Mouse (Mus musculus) embryonic facial prominence, embryonic 13.5 days (tissue): ENCODE results near the gene Grm4. TPM values are rescaled to one million over a fixed set of nuclear protein-coding genes. Genes with fewer than 3 reads are reported as not detected.

Experiments
- ATAC-seq: fragments of 200-750 bp; cut with Nextera tagmentation; 2 replicates; pipeline ENCODE4 v1.8.0; 2017; ENCODE audit warnings: low read depth; ENCODE audit not compliant: insufficient number of reproducible peaks, insufficient read depth, low FRiP score, low TSS enrichment
- H3K27ac ChIP-seq: fragments of 300-500 bp; sonication (generic); 2 replicates; pipeline ENCODE4 v1.5.1; 2015; ENCODE audit warnings: moderate library complexity, mild to moderate bottlenecking, inconsistent platforms
- H3K27me3 ChIP-seq: fragments of 300-500 bp; sonication (generic); 2 replicates; pipeline ENCODE4 v1.6.1; 2015; ENCODE audit warnings: mild to moderate bottlenecking, inconsistent platforms
- H3K36me3 ChIP-seq: fragments of 300-500 bp; sonication (generic); 2 replicates; pipeline ENCODE4 v1.6.1; 2015; ENCODE audit warnings: mild to moderate bottlenecking, inconsistent platforms
- H3K4me1 ChIP-seq: fragments of 300-500 bp; sonication (generic); 2 replicates; pipeline ENCODE4 v1.6.1; 2015; ENCODE audit warnings: inconsistent platforms
- H3K4me2 ChIP-seq: fragments of 300-500 bp; sonication (generic); 2 replicates; pipeline ENCODE4 v1.6.1; 2015; ENCODE audit warnings: moderate library complexity, mild to moderate bottlenecking, inconsistent platforms
- H3K4me3 ChIP-seq: fragments of 300-500 bp; sonication (generic); 2 replicates; pipeline ENCODE4 v1.5.1; 2015; ENCODE audit warnings: mild to moderate bottlenecking, inconsistent platforms
- H3K9ac ChIP-seq: fragments of 300-500 bp; sonication (generic); 2 replicates; pipeline ENCODE4 v1.6.1; 2015; ENCODE audit warnings: mild to moderate bottlenecking, inconsistent platforms
- H3K9me3 ChIP-seq: fragments of 300-500 bp; sonication (generic); 2 replicates; pipeline ENCODE4 v1.6.1; 2016; ENCODE audit warnings: inconsistent platforms
- WGBS: fragments of 180-500 bp; shearing (Covaris S2); methylation state at CpG from one replicate; pipeline ENCODE4 v1.1.7; 2015; ENCODE audit warnings: mixed read lengths; 5-methylcytosine and 5-hydroxymethylcytosine counted together
- polyA plus RNA-seq: library from polyadenylated mRNA; unstranded; fragments of >200 nt; fragmentation: Nextera tagmentation; extraction: Ambion mirVana; gene quantifications from 2 replicates; pipeline ENCODE4 v1.2.1, GENCODE M21; 2015

Gene Grm4
- polyA plus RNA-seq, 1 experiment from 2014 or later = 0.38 TPM

GRCm38 (mm10) chr17:27433179-27433680, 88.0 kb downstream of the Grm4 start:
- Histone ChIP-seq H3K4me2 (no peak overlapping the region), H3K4me1 (peaks cover 16% of the 10 kb centered on the region), H3K36me3 (no peaks in the 10 kb centered on the region), H3K4me3 (no peak overlapping the region), H3K27me3 (peaks cover 3% of the 10 kb centered on the region; the same call in 1 of the 2 replicates), H3K9me3 (peaks cover 5% of the 10 kb centered on the region; the same call in 1 of the 2 replicates), H3K9ac (no peak overlapping the region), H3K27ac (no peak overlapping the region)
- 41% methylated on average over 3 of the region's 3 CpGs for WGBS
- ATAC-seq = no peak

GRCm38 (mm10) chr17:27432145-27432650, 89.0 kb downstream of the Grm4 start:
- WGBS = 66% methylated on average over 9 of the region's 9 CpGs
- ATAC-seq = no peak
- H3K4me2 ChIP-seq = no peak overlapping the region
- H3K4me1 ChIP-seq = peaks cover 13% of the 10 kb centered on the region
- peaks cover 3% of the 10 kb centered on the region; the same call in 1 of the 2 replicates for H3K27me3 ChIP-seq
- H3K4me3 ChIP-seq = no peak overlapping the region
- H3K36me3 ChIP-seq = no peaks in the 10 kb centered on the region
- H3K27ac ChIP-seq = no peak overlapping the region
- peaks cover 11% of the 10 kb centered on the region; the same call in 1 of the 2 replicates for H3K9me3 ChIP-seq
- no peak overlapping the region for H3K9ac ChIP-seq

- WGBS = 88% methylated on average over 26 of the region's 26 CpGs
- Histone ChIP-seq H3K9ac (no peak overlapping the region), H3K27ac (no peak overlapping the region), H3K27me3 (peaks cover 3% of the 10 kb centered on the region; the same call in 1 of the 2 replicates), H3K9me3 (peaks cover 11% of the 10 kb centered on the region; the same call in 1 of the 2 replicates), H3K36me3 (no peaks in the 10 kb centered on the region), H3K4me1 (peaks cover 13% of the 10 kb centered on the region), H3K4me2 (no peak overlapping the region), H3K4me3 (no peak overlapping the region)
- ATAC-seq = no peak
Measured at GRCm38 (mm10) chr17:27431049-27431839, 90.0 kb downstream of the Grm4 start.

- no peaks in the 10 kb centered on the region for H3K27me3 ChIP-seq
- H3K36me3 ChIP-seq = no peaks in the 10 kb centered on the region
- whole genome bisulfite sequencing = 66% methylated on average over 9 of the region's 9 CpGs
- no peak overlapping the region for H3K4me3 ChIP-seq
- H3K4me2 ChIP-seq = no peak overlapping the region
- no peaks in the 10 kb centered on the region for H3K4me1 ChIP-seq
- no peak overlapping the region for H3K9ac ChIP-seq
- H3K27ac ChIP-seq = no peak overlapping the region
- H3K9me3 ChIP-seq = peaks cover 11% of the 10 kb centered on the region; the same call in 1 of the 2 replicates
- ATAC-seq = no peak
Measured at GRCm38 (mm10) chr17:27429757-27430156, 91.4 kb downstream of the Grm4 start.

GRCm38 (mm10) chr17:27425016-27425415, 96.2 kb downstream of the Grm4 start:
- H3K9me3 ChIP-seq = peaks cover 11% of the 10 kb centered on the region; the same call in 1 of the 2 replicates
- 89% methylated on average over 2 of the region's 2 CpGs for WGBS
- ATAC-seq = no peak

GRCm38 (mm10) chr17:27424356-27424755, 96.8 kb downstream of the Grm4 start:
- 73% methylated on average over 6 of the region's 6 CpGs for WGBS
- no peak for ATAC-seq
- no peak overlapping the region for H3K4me3 ChIP-seq
- peaks cover 22% of the 10 kb centered on the region for H3K4me1 ChIP-seq
- H3K9me3 ChIP-seq = peaks cover 11% of the 10 kb centered on the region; the same call in 1 of the 2 replicates
- H3K27ac ChIP-seq = no peak overlapping the region
- H3K4me2 ChIP-seq = no peak overlapping the region
- H3K27me3 ChIP-seq = no peaks in the 10 kb centered on the region
- no peak overlapping the region for H3K9ac ChIP-seq
- H3K36me3 ChIP-seq = no peaks in the 10 kb centered on the region

More at GRCm38 (mm10) chr17:27425016-27425415, 96.2 kb downstream of the Grm4 start:
- Histone ChIP-seq H3K27me3 (no peaks in the 10 kb centered on the region), H3K27ac (no peak overlapping the region), H3K36me3 (no peaks in the 10 kb centered on the region), H3K4me1 (peaks cover 22% of the 10 kb centered on the region), H3K9ac (no peak overlapping the region), H3K4me3 (no peak overlapping the region), H3K4me2 (no peak overlapping the region)

GRCm38 (mm10) chr17:27422726-27423381, 98.3 kb downstream of the Grm4 start:
- Histone ChIP-seq H3K4me2 (peak overlapping the region; percentile 41), H3K36me3 (no peaks in the 10 kb centered on the region), H3K27ac (peak overlapping the region; percentile 67), H3K4me1 (peaks cover 22% of the 10 kb centered on the region), H3K9ac (peak overlapping the region; percentile 27; the same call in 1 of the 2 replicates), H3K9me3 (0 out of 2 replicates have a peak, but pooled peaks cover 3% of the 10 kb centered on the region), H3K4me3 (no peak overlapping the region), H3K27me3 (no peaks in the 10 kb centered on the region)
- WGBS = 17% methylated on average over 10 of the region's 10 CpGs
- ATAC-seq = no peak

- Histone ChIP-seq H3K36me3 (no peaks in the 10 kb centered on the region), H3K4me3 (no peak overlapping the region)
- ATAC-seq = no peak
Measured at GRCm38 (mm10) chr17:27422371-27422725, 98.9 kb downstream of the Grm4 start.

GRCm38 (mm10) chr17:27421837-27422236, 99.4 kb downstream of the Grm4 start:
- Histone ChIP-seq H3K36me3 (no peaks in the 10 kb centered on the region), H3K27me3 (no peaks in the 10 kb centered on the region), H3K9me3 (no peaks in the 10 kb centered on the region), H3K27ac (peak overlapping the region; percentile 67; the same call in 1 of the 2 replicates), H3K9ac (0 out of 2 replicates have a peak overlapping the region, but pooled peaks have one; percentile 27), H3K4me3 (no peak overlapping the region), H3K4me1 (peaks cover 22% of the 10 kb centered on the region), H3K4me2 (peak overlapping the region; percentile 41)
- WGBS = 27% methylated on average over 8 of the region's 8 CpGs
- no peak for ATAC-seq

More at GRCm38 (mm10) chr17:27422371-27422725, 98.9 kb downstream of the Grm4 start:
- Histone ChIP-seq H3K27ac (peak overlapping the region; percentile 67), H3K9me3 (no peaks in the 10 kb centered on the region), H3K4me1 (peaks cover 22% of the 10 kb centered on the region), H3K4me2 (peak overlapping the region; percentile 41), H3K9ac (peak overlapping the region; percentile 27; the same call in 1 of the 2 replicates), H3K27me3 (no peaks in the 10 kb centered on the region)
- WGBS = 5% methylated on average over 6 of the region's 6 CpGs

GRCm38 (mm10) chr17:27409006-27409405, 112.2 kb downstream of the Grm4 start:
- 83% methylated on average over 5 of the region's 5 CpGs for WGBS
- Histone ChIP-seq H3K27me3 (no peaks in the 10 kb centered on the region), H3K36me3 (no peaks in the 10 kb centered on the region)

GRCm38 (mm10) chr17:27408531-27408930, 112.7 kb downstream of the Grm4 start:
- H3K4me2 ChIP-seq = no peak overlapping the region
- H3K27me3 ChIP-seq = no peaks in the 10 kb centered on the region
- H3K4me1 ChIP-seq = peaks cover 3% of the 10 kb centered on the region
- no peak overlapping the region for H3K27ac ChIP-seq
- H3K9ac ChIP-seq = no peak overlapping the region
- 68% methylated on average over 5 of the region's 5 CpGs for WGBS
- H3K4me3 ChIP-seq = no peak overlapping the region
- no peaks in the 10 kb centered on the region for H3K36me3 ChIP-seq
- no peak for ATAC-seq
- H3K9me3 ChIP-seq = no peaks in the 10 kb centered on the region

More at GRCm38 (mm10) chr17:27409006-27409405, 112.2 kb downstream of the Grm4 start:
- Histone ChIP-seq H3K4me1 (peaks cover 3% of the 10 kb centered on the region), H3K4me3 (no peak overlapping the region), H3K9me3 (no peaks in the 10 kb centered on the region), H3K27ac (no peak overlapping the region), H3K4me2 (no peak overlapping the region), H3K9ac (no peak overlapping the region)
- ATAC-seq = no peak
